Mouse (Mus musculus): ENCODE data around the gene Olfr1163. TPM values are rescaled to one million over a fixed set of nuclear protein-coding genes. Genes with fewer than 3 reads are reported as not detected.
"Not testable (repeated sequence)": the region's sequence is repeated elsewhere in the genome, so short reads cannot be mapped to it uniquely, and the experiment has no call there.

Olfr1163 gene
- not detected in 2 replicates for polyA plus RNA-seq (2015; fragmentation: Nextera tagmentation; extraction: Ambion mirVana)

- ATAC-seq (replicated peaks) = no peak
- H3K36me3 ChIP-seq = no peaks in the 10 kb centered on the region
- no peak within 1 kb of the TSS for H3K9ac ChIP-seq (replicated peaks)
- H3K27me3 ChIP-seq = no peaks in the 10 kb centered on the region
- no peaks in the 10 kb centered on the region for H3K9me3 ChIP-seq
- no peaks in the 10 kb centered on the region for H3K4me1 ChIP-seq
- no peak within 1 kb of the TSS for H3K4me2 ChIP-seq (replicated peaks)
- H3K27ac ChIP-seq (replicated peaks) = no peak within 1 kb of the TSS
- no peak within 1 kb of the TSS for H3K4me3 ChIP-seq
Measured at GRCm38 (mm10) chr2:88071730-88072129, at the start of gene Olfr1163. Gene Olfr1163 (minus strand): TSS chr2:88071830.

GRCm38 (mm10) chr2:88093866-88094265 lies 22.2 kb upstream of the Olfr1163 start, which contains the start of gene Olfr1164:
Gene Olfr1164 (minus strand): TSS chr2:88093966.
- Histone ChIP-seq H3K27me3 (no peaks in the 10 kb centered on the region), H3K4me1 (no peaks in the 10 kb centered on the region), H3K9me3 (no peaks in the 10 kb centered on the region), H3K9ac (replicated peaks) (no peak within 1 kb of the TSS), H3K27ac (replicated peaks) (no peak within 1 kb of the TSS), H3K4me3 (no peak within 1 kb of the TSS), H3K4me2 (replicated peaks) (no peak within 1 kb of the TSS), H3K36me3 (no peaks in the 10 kb centered on the region)
- no peak for ATAC-seq (replicated peaks)
- WGBS = 75% methylated on average over 4 of the region's 4 CpGs

- Histone ChIP-seq H3K4me3 (no peak overlapping the region), H3K4me1 (no peaks in the 10 kb centered on the region), H3K4me2 (replicated peaks) (no peak overlapping the region), H3K9ac (replicated peaks) (no peak overlapping the region), H3K36me3 (no peaks in the 10 kb centered on the region), H3K27ac (replicated peaks) (no peak overlapping the region), H3K9me3 (no peaks in the 10 kb centered on the region), H3K27me3 (no peaks in the 10 kb centered on the region)
- 87% methylated on average over 2 of the region's 2 CpGs for WGBS
- ATAC-seq (replicated peaks) = no peak
Measured at GRCm38 (mm10) chr2:88063587-88063986, 8.0 kb downstream of the Olfr1163 start.

GRCm38 (mm10) chr2:88051029-88051428 lies 20.6 kb downstream of the Olfr1163 start, which contains the start of gene Olfr1162:
Gene Olfr1162 (minus strand): TSS chr2:88051129.
- WGBS = 80% methylated on average over 1 of the region's 1 CpGs
- Histone ChIP-seq H3K4me1 (no peaks in the 10 kb centered on the region), H3K4me3 (no peak within 1 kb of the TSS), H3K36me3 (no peaks in the 10 kb centered on the region), H3K4me2 (replicated peaks) (no peak within 1 kb of the TSS), H3K9me3 (no peaks in the 10 kb centered on the region), H3K27me3 (no peaks in the 10 kb centered on the region), H3K9ac (replicated peaks) (no peak within 1 kb of the TSS), H3K27ac (replicated peaks) (no peak within 1 kb of the TSS)
- no peak for ATAC-seq (replicated peaks)

- no peak for ATAC-seq (replicated peaks)
- Histone ChIP-seq H3K4me2 (replicated peaks) (no peak within 1 kb of the TSS), H3K27ac (replicated peaks) (no peak within 1 kb of the TSS), H3K4me1 (no peaks in the 10 kb centered on the region), H3K4me3 (no peak within 1 kb of the TSS), H3K9ac (replicated peaks) (no peak within 1 kb of the TSS), H3K36me3 (no peaks in the 10 kb centered on the region), H3K27me3 (no peaks in the 10 kb centered on the region), H3K9me3 (no peaks in the 10 kb centered on the region)
Measured at GRCm38 (mm10) chr2:88037599-88037998, 34.0 kb downstream of the Olfr1163 start, which contains the start of gene Olfr73. Gene Olfr73 (minus strand): TSS chr2:88037699.

GRCm38 (mm10) chr2:88022474-88022873 lies 49.2 kb downstream of the Olfr1163 start, which contains the start of gene Olfr1161:
Gene Olfr1161 (plus strand): TSS chr2:88022774.
- H3K9ac ChIP-seq (replicated peaks); ATAC-seq (replicated peaks): not testable (repeated sequence)

More at GRCm38 (mm10) chr2:88022474-88022873, 49.2 kb downstream of the Olfr1163 start, which contains the start of gene Olfr1161:
- H3K4me3 ChIP-seq; H3K4me1 ChIP-seq; H3K27me3 ChIP-seq; H3K27ac ChIP-seq (replicated peaks); H3K36me3 ChIP-seq; H3K9me3 ChIP-seq; H3K4me2 ChIP-seq (replicated peaks): not testable (repeated sequence)
- WGBS = 84% methylated on average over 1 of the region's 1 CpGs

Other genes with a start within 250 kb of the Olfr1163 start
- not detected in 2 replicates for gene Olfr1148, start 241.3 kb downstream of the Olfr1163 start, polyA plus RNA-seq (2015; fragmentation: Nextera tagmentation; extraction: Ambion mirVana)
- gene Olfr1150-ps1, start 227.8 kb downstream of the Olfr1163 start, polyA plus RNA-seq (2015; fragmentation: Nextera tagmentation; extraction: Ambion mirVana) = not detected in 2 replicates
- not detected in 2 replicates for gene Olfr1151, start 216.0 kb downstream of the Olfr1163 start, polyA plus RNA-seq (2015; fragmentation: Nextera tagmentation; extraction: Ambion mirVana)
- gene Olfr1152, start 205.3 kb downstream of the Olfr1163 start, polyA plus RNA-seq (2015; fragmentation: Nextera tagmentation; extraction: Ambion mirVana) = not detected in 2 replicates
- not detected in 2 replicates for gene Olfr1153, start 176.9 kb downstream of the Olfr1163 start, polyA plus RNA-seq (2015; fragmentation: Nextera tagmentation; extraction: Ambion mirVana)
- not detected in 2 replicates for gene Olfr1154, start 166.7 kb downstream of the Olfr1163 start, polyA plus RNA-seq (2015; fragmentation: Nextera tagmentation; extraction: Ambion mirVana)
- gene Olfr1155, start 126.7 kb downstream of the Olfr1163 start, polyA plus RNA-seq (2015; fragmentation: Nextera tagmentation; extraction: Ambion mirVana) = not detected in 2 replicates
- not detected in 2 replicates for gene Olfr1156, start 118.7 kb downstream of the Olfr1163 start, polyA plus RNA-seq (2015; fragmentation: Nextera tagmentation; extraction: Ambion mirVana)
- not detected in 2 replicates for gene Olfr1157, start 103.5 kb downstream of the Olfr1163 start, polyA plus RNA-seq (2015; fragmentation: Nextera tagmentation; extraction: Ambion mirVana)
- not detected in 2 replicates for gene Olfr74, start 97.2 kb downstream of the Olfr1163 start, polyA plus RNA-seq (2015; fragmentation: Nextera tagmentation; extraction: Ambion mirVana)
- not detected in 2 replicates for gene Olfr1158, start 81.7 kb downstream of the Olfr1163 start, polyA plus RNA-seq (2015; fragmentation: Nextera tagmentation; extraction: Ambion mirVana)
- not detected in 2 replicates for gene Olfr1160, start 63.6 kb downstream of the Olfr1163 start, polyA plus RNA-seq (2015; fragmentation: Nextera tagmentation; extraction: Ambion mirVana)
- gene Olfr1161, start 49.1 kb downstream of the Olfr1163 start, polyA plus RNA-seq (2015; fragmentation: Nextera tagmentation; extraction: Ambion mirVana) = not detected in 2 replicates
- gene Olfr73, start 34.1 kb downstream of the Olfr1163 start, polyA plus RNA-seq (2015; fragmentation: Nextera tagmentation; extraction: Ambion mirVana) = not detected in 2 replicates
- not detected in 2 replicates for gene Olfr1162, start 20.7 kb downstream of the Olfr1163 start, polyA plus RNA-seq (2015; fragmentation: Nextera tagmentation; extraction: Ambion mirVana)
- not detected in 2 replicates for gene Olfr1164, start 22.1 kb upstream of the Olfr1163 start, polyA plus RNA-seq (2015; fragmentation: Nextera tagmentation; extraction: Ambion mirVana)
- not detected in 2 replicates for gene Olfr1166, start 56.4 kb upstream of the Olfr1163 start, polyA plus RNA-seq (2015; fragmentation: Nextera tagmentation; extraction: Ambion mirVana)
- not detected in 2 replicates for gene Olfr1167, start 83.4 kb upstream of the Olfr1163 start, polyA plus RNA-seq (2015; fragmentation: Nextera tagmentation; extraction: Ambion mirVana)
- not detected in 2 replicates for gene Olfr1168, start 110.0 kb upstream of the Olfr1163 start, polyA plus RNA-seq (2015; fragmentation: Nextera tagmentation; extraction: Ambion mirVana)
- not detected in 2 replicates for gene Olfr1170, start 156.5 kb upstream of the Olfr1163 start, polyA plus RNA-seq (2015; fragmentation: Nextera tagmentation; extraction: Ambion mirVana)
- not detected in 2 replicates for gene Olfr1173, start 208.0 kb upstream of the Olfr1163 start, polyA plus RNA-seq (2015; fragmentation: Nextera tagmentation; extraction: Ambion mirVana)
- gene Olfr1174-ps, start 243.3 kb upstream of the Olfr1163 start, polyA plus RNA-seq (2015; fragmentation: Nextera tagmentation; extraction: Ambion mirVana) = not detected in 2 replicates

Measured in forebrain, embryonic 15.5 days (tissue).